Mouse (Mus musculus) liver, adult 2 months (tissue): Measurements from ENCODE around the gene Ninj1. TPM values are rescaled to one million over a fixed set of nuclear protein-coding genes. Genes with fewer than 3 reads are reported as not detected.

Experiments used
- DNase-seq: peaks from one replicate; pipeline ENCODE4 v3.0.0-alpha.2; 2011; ENCODE audit warnings: low read depth, low spot score; ENCODE audit errors: extremely low read depth
- H3K27ac ChIP-seq: fragments of 200-500 bp; replicated peaks from 2 replicates; pipeline ENCODE4 v1.5.1; 2012; ENCODE audit warnings: low read depth, mild to moderate bottlenecking, control low read depth, inconsistent platforms, low read length; ENCODE audit not compliant: insufficient read depth
- H3K27me3 ChIP-seq: fragments of 200-500 bp; 2 replicates; pipeline ENCODE4 v1.6.1; 2012; ENCODE audit warnings: mild to moderate bottlenecking, moderate library complexity, low read length, inconsistent platforms; ENCODE audit not compliant: control insufficient read depth, insufficient read depth
- H3K36me3 ChIP-seq: fragments of 200-500 bp; 2 replicates; pipeline ENCODE4 v1.6.1; 2012; ENCODE audit warnings: low read length, inconsistent platforms; ENCODE audit not compliant: control insufficient read depth, insufficient read depth
- H3K4me1 ChIP-seq: fragments of 200-500 bp; 2 replicates; pipeline ENCODE4 v1.6.1; 2011; ENCODE audit warnings: low read length; ENCODE audit not compliant: control insufficient read depth, insufficient read depth
- H3K4me3 ChIP-seq: fragments of 200-500 bp; 2 replicates; pipeline ENCODE4 v1.5.1; 2011; ENCODE audit warnings: low read depth, mild to moderate bottlenecking, control low read depth, low read length, moderate library complexity; ENCODE audit not compliant: insufficient read depth
- H3K79me2 ChIP-seq: fragments of 200-500 bp; 2 replicates; pipeline ENCODE4 v1.6.1; 2012; ENCODE audit warnings: inconsistent platforms, mild to moderate bottlenecking, low read length, moderate library complexity; ENCODE audit not compliant: control insufficient read depth, insufficient read depth
- H3K9ac ChIP-seq: fragments of 200-500 bp; 2 replicates; pipeline ENCODE4 v1.6.1; 2012; ENCODE audit warnings: low read depth, mild to moderate bottlenecking, control low read depth, inconsistent platforms, low read length
- CTCF ChIP-seq: fragments of 200-500 bp; IDR thresholded peaks from 2 replicates; pipeline ENCODE4 v1.5.1; 2011; ENCODE audit warnings: low read depth, low read length, control low read depth
- POLR2A ChIP-seq: fragments of 200-500 bp; IDR thresholded peaks from 2 replicates; pipeline ENCODE4 v1.6.1; 2011; ENCODE audit warnings: low read length, control low read depth; ENCODE audit not compliant: insufficient read depth; ENCODE audit errors: extremely low read depth
- WGBS: fragments of 180-500 bp; shearing (Covaris S2); methylation state at CpG from one replicate; pipeline ENCODE4 v1.1.7; 2018; 5-methylcytosine and 5-hydroxymethylcytosine counted together
- polyA plus RNA-seq: library from polyadenylated mRNA; depleted of rRNA; stranded (reverse); fragments of >200 nt; gene quantifications from 2 replicates; pipeline ENCODE4 v1.2.3, GENCODE M21; 2012
- total RNA-seq: library from RNA; depleted of rRNA; stranded (reverse); fragments of >200 nt; gene quantifications from 2 replicates; pipeline ENCODE4 v1.2.3, GENCODE M21; 2014

The Ninj1 gene
- total and polyA plus RNA-seq, 2 experiments = 178 to 1,040 TPM

GRCm38 (mm10) chr13:49172971-49173596 lies 14.2 kb upstream of the Ninj1 start:
- no peaks in the 10 kb centered on the region for H3K36me3 ChIP-seq
- H3K9ac ChIP-seq = no peak overlapping the region
- no peaks in the 10 kb centered on the region for H3K27me3 ChIP-seq
- TF ChIP-seq CTCF (peak; percentile 98), POLR2A (no peak)
- WGBS = 11% methylated on average over 12 of the region's 12 CpGs
- DNase-seq = peak; percentile 50
- H3K4me1 ChIP-seq = peaks cover 3% of the 10 kb centered on the region; the same call in 1 of the 2 replicates
- no peak overlapping the region for H3K4me3 ChIP-seq
- H3K79me2 ChIP-seq = no peaks in the 10 kb centered on the region
- H3K27ac ChIP-seq = no peak overlapping the region

GRCm38 (mm10) chr13:49175509-49175908 lies 11.8 kb upstream of the Ninj1 start:
- no peak overlapping the region for H3K27ac ChIP-seq
- no peaks in the 10 kb centered on the region for H3K36me3 ChIP-seq
- DNase-seq = no peak
- no peaks in the 10 kb centered on the region for H3K79me2 ChIP-seq
- TF ChIP-seq POLR2A (no peak), CTCF (no peak)
- 83% methylated on average over 10 of the region's 10 CpGs for WGBS
- no peak overlapping the region for H3K9ac ChIP-seq
- no peaks in the 10 kb centered on the region for H3K27me3 ChIP-seq
- peaks cover 16% of the 10 kb centered on the region for H3K4me1 ChIP-seq
- H3K4me3 ChIP-seq = no peak overlapping the region

GRCm38 (mm10) chr13:49178839-49179585 lies 8.3 kb upstream of the Ninj1 start:
- 30% methylated on average over 19 of the region's 19 CpGs for WGBS
- no peak for TF ChIP-seq CTCF
- no peak for TF ChIP-seq POLR2A
- DNase-seq = peak; percentile 79

GRCm38 (mm10) chr13:49180274-49180673 lies 7.0 kb upstream of the Ninj1 start:
- Histone ChIP-seq H3K79me2 (no peaks in the 10 kb centered on the region), H3K36me3 (no peaks in the 10 kb centered on the region), H3K27ac (no peak overlapping the region), H3K9ac (no peak overlapping the region), H3K4me1 (peaks cover 19% of the 10 kb centered on the region), H3K4me3 (no peak overlapping the region), H3K27me3 (no peaks in the 10 kb centered on the region)
- TF ChIP-seq POLR2A (no peak), CTCF (no peak)
- 97% methylated on average over 5 of the region's 5 CpGs for WGBS
- DNase-seq = no peak

More at GRCm38 (mm10) chr13:49178839-49179585, 8.3 kb upstream of the Ninj1 start:
- Histone ChIP-seq H3K9ac (no peak overlapping the region), H3K4me1 (peaks cover 18% of the 10 kb centered on the region), H3K4me3 (peak overlapping the region; percentile 4; the same call in 1 of the 2 replicates), H3K27ac (peak overlapping the region; percentile 56), H3K36me3 (no peaks in the 10 kb centered on the region), H3K27me3 (no peaks in the 10 kb centered on the region), H3K79me2 (no peaks in the 10 kb centered on the region)

GRCm38 (mm10) chr13:49180691-49181090 lies 6.6 kb upstream of the Ninj1 start:
- 84% methylated on average over 1 of the region's 1 CpGs for WGBS

More at GRCm38 (mm10) chr13:49180691-49181090, 6.6 kb upstream of the Ninj1 start:
- H3K27me3 ChIP-seq = no peaks in the 10 kb centered on the region
- H3K9ac ChIP-seq = no peak overlapping the region
- DNase-seq = no peak
- H3K79me2 ChIP-seq = no peaks in the 10 kb centered on the region
- TF ChIP-seq POLR2A (no peak), CTCF (no peak)
- no peak overlapping the region for H3K4me3 ChIP-seq
- H3K36me3 ChIP-seq = no peaks in the 10 kb centered on the region
- peaks cover 19% of the 10 kb centered on the region for H3K4me1 ChIP-seq
- H3K27ac ChIP-seq = no peak overlapping the region
